Mouse (Mus musculus) frontal cortex, postnatal 36 days (tissue): ENCODE measurements around the gene Tmed5.
A peak's percentile ranks its signal among the peaks of the same experiment; 100 is the strongest.
"Not testable (repeated sequence)": the region's sequence is repeated elsewhere in the genome, so short reads cannot be mapped to it uniquely, and the experiment has no call there.

ENCODE experiments used
- DNase-seq, 2 experiments: peaks; one replicate each; pipeline ENCODE4 v3.0.0; 2022; ENCODE audit warnings: low spot score in 2 of 2

Tmed5 gene

GRCm38 (mm10) chr5:108132441-108133243 lies at the start of gene Tmed5, which contains the start of gene Ccdc18:
TSS of gene Tmed5 (minus strand) at chr5:108132620.
TSS of gene Ccdc18 (plus strand) at chr5:108132875.
- DNase-seq = peak; percentile 94 to 98

GRCm38 (mm10) chr5:108163695-108164094 lies 31.3 kb upstream of the Tmed5 start:
- DNase-seq = peak; percentile 8 to 13

- no peak for DNase-seq
These were observed 28.4 kb upstream of the Tmed5 start for GRCm38 (mm10) chr5:108160796-108161195.

- no peak for DNase-seq
These were observed 20.2 kb upstream of the Tmed5 start for GRCm38 (mm10) chr5:108152592-108152991.

- peak in 1 of 2 experiments; percentile 28 for DNase-seq
These were observed 475 bp downstream of the Tmed5 start for GRCm38 (mm10) chr5:108131849-108132440.

- no peak for DNase-seq
These were observed 12.1 kb downstream of the Tmed5 start for GRCm38 (mm10) chr5:108120221-108120900.

- DNase-seq = no peak
These were observed 14.7 kb downstream of the Tmed5 start for GRCm38 (mm10) chr5:108117693-108118092.

- no peak for DNase-seq
These were observed 23.1 kb downstream of the Tmed5 start for GRCm38 (mm10) chr5:108109346-108109745.

- no peak for DNase-seq
These were observed 28.1 kb downstream of the Tmed5 start for GRCm38 (mm10) chr5:108104306-108104705.

- DNase-seq = no peak
These were observed 32.2 kb downstream of the Tmed5 start for GRCm38 (mm10) chr5:108100196-108100595.

- DNase-seq = no peak
These were observed 34.7 kb downstream of the Tmed5 start for GRCm38 (mm10) chr5:108097676-108098075.

GRCm38 (mm10) chr5:108092731-108093130 lies 39.7 kb downstream of the Tmed5 start:
- not testable (repeated sequence) for DNase-seq

- DNase-seq = no peak
These were observed 47.0 kb downstream of the Tmed5 start for GRCm38 (mm10) chr5:108085440-108085839.

GRCm38 (mm10) chr5:108082380-108082779 lies 50.0 kb downstream of the Tmed5 start:
- no peak for DNase-seq

- DNase-seq = no peak
These were observed 52.8 kb downstream of the Tmed5 start for GRCm38 (mm10) chr5:108079603-108080002.

GRCm38 (mm10) chr5:108076833-108077540 lies 55.4 kb downstream of the Tmed5 start:
- DNase-seq = no peak

GRCm38 (mm10) chr5:108076241-108076640 lies 56.2 kb downstream of the Tmed5 start:
- no peak for DNase-seq

- no peak for DNase-seq
These were observed 60.1 kb downstream of the Tmed5 start for GRCm38 (mm10) chr5:108072301-108072700.

GRCm38 (mm10) chr5:108065465-108066411 lies 66.7 kb downstream of the Tmed5 start, which contains the start of gene Mtf2:
TSS of gene Mtf2 (plus strand) at chr5:108065674.
- peak; percentile 95 to 98 for DNase-seq

- DNase-seq = no peak
These were observed 72.0 kb downstream of the Tmed5 start for GRCm38 (mm10) chr5:108060413-108060812.
